Mouse (Mus musculus) adrenal gland, postnatal 4 days (tissue): Measurements from ENCODE around the gene Snai3. TPM values are rescaled to one million over a fixed set of nuclear protein-coding genes. Genes with fewer than 3 reads are reported as not detected.

Experiments used
- DNase-seq, 2 experiments: peaks; one replicate each; pipeline ENCODE4 v3.0.0; 2021 to 2022; ENCODE audit warnings: low spot score in 2 of 2, mixed read lengths in 2 of 2
- microRNA-seq: library from miRNA; unstranded; fragments of <30 nt; microRNA quantifications from one replicate; pipeline ENCODE4 v1.2.0, GENCODE M21; 2021
- total RNA-seq, 2 experiments: library from RNA; stranded (reverse); gene quantifications; 2 replicates each; pipeline ENCODE4 v1.2.3; 2021

Snai3 gene
- total RNA-seq, 2 experiments from 2014 or later = 0.42 to 0.56 TPM

GRCm38 (mm10) chr8:122431694-122432442 lies 28.7 kb downstream of the Snai3 start:
- DNase-seq = no peak

DNA sequence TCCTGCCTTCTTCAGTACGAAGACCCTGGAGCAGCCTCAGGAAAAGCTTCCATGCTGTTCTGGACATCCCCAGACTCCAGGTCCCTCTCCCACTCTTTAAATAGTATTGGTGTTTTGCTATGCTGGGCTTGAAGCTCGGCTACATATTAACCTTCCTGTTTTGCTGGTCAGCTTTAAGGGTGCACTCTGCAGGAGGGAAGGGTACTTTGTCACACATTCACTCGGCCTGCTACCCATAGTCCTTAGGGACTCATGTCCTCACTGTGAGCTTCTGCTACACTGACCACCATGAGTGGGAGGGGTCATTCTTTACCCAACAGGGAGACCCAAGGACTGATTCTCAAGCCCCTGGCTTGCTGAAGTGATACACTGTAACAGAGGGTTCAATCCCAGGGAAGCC lies 29.9 kb downstream of the Snai3 start:
- no peak for DNase-seq

GRCm38 (mm10) chr8:122430058-122430636 lies 30.4 kb downstream of the Snai3 start:
- no peak for DNase-seq

GRCm38 (mm10) chr8:122428163-122428562 lies 32.4 kb downstream of the Snai3 start:
- no peak for DNase-seq

- no peak for DNase-seq
Measured at GRCm38 (mm10) chr8:122427607-122428006, 32.9 kb downstream of the Snai3 start.

- no peak for DNase-seq
Measured at GRCm38 (mm10) chr8:122426145-122426544, 34.4 kb downstream of the Snai3 start.

- DNase-seq = no peak
Measured at GRCm38 (mm10) chr8:122423659-122424058, 36.9 kb downstream of the Snai3 start.

DNA sequence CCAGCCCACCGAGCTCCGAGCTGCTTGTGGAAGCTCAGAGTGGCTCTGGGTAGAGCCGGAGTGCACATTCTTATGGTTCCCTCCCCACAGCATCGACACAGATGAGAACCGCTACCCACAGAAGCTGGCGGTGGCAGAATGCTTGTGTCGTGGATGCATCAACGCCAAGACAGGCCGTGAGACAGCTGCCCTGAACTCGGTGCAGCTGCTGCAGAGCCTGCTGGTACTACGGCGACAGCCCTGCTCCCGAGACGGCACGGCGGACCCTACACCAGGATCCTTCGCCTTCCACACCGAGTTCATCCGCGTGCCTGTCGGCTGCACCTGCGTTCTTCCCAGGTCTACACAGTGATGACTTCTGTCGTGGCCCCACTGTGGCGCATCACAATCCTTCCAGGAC lies 37.3 kb downstream of the Snai3 start:
- no peak for DNase-seq

GRCm38 (mm10) chr8:122421376-122422070 lies 39.0 kb downstream of the Snai3 start, which contains the start of gene Il17c:
Gene Il17c (plus strand): TSS chr8:122422020.
- DNase-seq = no peak

DNA sequence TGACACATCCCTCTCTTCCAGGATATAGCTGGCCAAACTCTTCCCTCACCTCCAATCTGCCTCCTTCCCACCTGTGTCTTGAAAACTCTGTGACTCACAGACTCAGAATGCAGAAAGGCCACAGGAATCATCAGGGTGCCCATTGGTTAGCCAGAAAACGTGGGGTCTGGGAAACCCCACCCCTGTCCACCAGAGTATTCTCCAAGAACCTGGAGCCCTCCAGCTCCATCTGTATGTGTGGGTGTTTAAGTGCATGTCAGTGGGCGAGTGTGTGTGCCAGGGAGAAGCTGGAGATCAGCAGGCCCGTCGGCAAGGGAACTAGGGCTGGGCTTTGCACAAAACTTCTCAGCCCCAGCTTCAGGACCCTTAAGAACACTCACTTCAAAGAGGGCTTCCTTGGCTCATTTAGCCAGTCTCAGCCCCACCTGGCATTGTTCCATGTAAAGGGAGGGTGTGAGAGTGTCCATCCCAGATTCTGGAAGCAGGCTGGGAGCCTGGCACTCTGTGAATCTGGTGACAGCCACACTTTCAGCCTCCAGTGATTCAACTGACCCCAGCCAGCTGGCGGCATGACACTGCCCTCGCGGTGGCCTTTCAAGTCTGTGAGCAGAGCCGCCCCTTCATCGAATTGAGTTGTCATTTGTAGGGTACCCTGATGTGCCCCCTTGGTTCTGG lies 40.5 kb downstream of the Snai3 start:
- DNase-seq = no peak

- DNase-seq = no peak
Measured at GRCm38 (mm10) chr8:122415554-122415953, 45.0 kb downstream of the Snai3 start.

GRCm38 (mm10) chr8:122414311-122414710 lies 46.2 kb downstream of the Snai3 start:
- no peak for DNase-seq

GRCm38 (mm10) chr8:122407678-122408077 lies 52.9 kb downstream of the Snai3 start:
- DNase-seq = no peak

DNA sequence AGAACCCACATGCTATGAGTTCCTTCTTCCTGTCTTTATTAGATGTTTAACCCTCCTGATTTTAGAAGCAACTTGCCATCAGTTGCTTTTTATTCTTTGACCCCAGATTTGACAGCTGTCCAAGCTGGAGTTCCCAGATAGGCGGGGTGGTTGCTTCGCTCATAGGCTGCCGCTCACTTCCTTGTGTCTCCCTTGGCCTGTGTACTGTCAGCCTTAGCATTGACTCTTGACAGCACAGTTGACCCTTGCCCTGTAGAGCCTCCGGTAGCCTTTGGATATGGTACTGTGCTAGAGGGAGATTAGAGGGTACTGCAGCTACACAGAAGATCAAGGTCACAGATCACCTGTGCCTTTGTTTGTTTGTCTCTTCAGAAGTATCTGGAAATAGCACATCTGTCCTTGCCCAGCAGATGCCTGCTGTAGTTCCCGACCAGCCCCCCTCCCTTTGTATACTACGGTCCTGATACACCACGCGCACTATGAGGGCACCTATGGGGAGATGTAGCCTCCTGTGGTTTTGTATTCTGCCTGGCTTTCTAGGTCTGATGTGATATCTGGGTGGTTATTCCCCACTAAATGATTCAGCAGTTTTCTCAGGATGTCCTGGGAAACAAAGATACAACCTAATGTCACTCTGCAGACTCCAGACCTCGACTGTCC lies 55.3 kb downstream of the Snai3 start:
- DNase-seq = no peak

Small RNA genes within 50 kb of the gene (microRNA-seq; reads per million reads assigned to microRNA genes)
- gene Gm24366 = not detected

Other genes starting within 250 kb of the Snai3 start
- gene Zfpm1, start 178.6 kb downstream of the Snai3 start, total RNA-seq = 10 to 100 TPM; 32.9 to 42.5 TPM
- gene Trhr2, start 100.0 kb downstream of the Snai3 start, total RNA-seq = not detected
- 10 to 100 TPM; 48.9 to 52.0 TPM for gene Zc3h18, start 84.1 kb downstream of the Snai3 start, total RNA-seq
- gene Il17c, start 38.7 kb downstream of the Snai3 start, total RNA-seq = not detected
- 10 to 100 TPM; 49.9 to 76.7 TPM for gene Cyba, start 27.8 kb downstream of the Snai3 start, total RNA-seq
- 10 to 100 TPM in 1 of 2 experiments, 1 to 10 TPM in 1; 9.1 to 11.5 TPM for gene Mvd, start 17.3 kb downstream of the Snai3 start, total RNA-seq
- 10 to 100 TPM; 47.5 to 53.7 TPM for gene Rnf166, start 15.3 kb upstream of the Snai3 start, total RNA-seq
- gene Ctu2, start 15.4 kb upstream of the Snai3 start, total RNA-seq = 10 to 100 TPM; 27.7 to 37.0 TPM
- gene Piezo1, start 90.6 kb upstream of the Snai3 start, total RNA-seq = 10 to 100 TPM; 49.0 to 52.1 TPM
- gene Cdt1, start 107.3 kb upstream of the Snai3 start, total RNA-seq = 10 to 100 TPM; 33.2 to 36.6 TPM
- gene Aprt, start 116.2 kb upstream of the Snai3 start, total RNA-seq = 10 to 100 TPM; 93.4 to 98.6 TPM
- 10 to 100 TPM; 11.9 to 13.9 TPM for gene Galns, start 150.7 kb upstream of the Snai3 start, total RNA-seq
- 10 to 100 TPM; 51.5 to 51.8 TPM for gene Trappc2l, start 150.9 kb upstream of the Snai3 start, total RNA-seq
- gene Pabpn1l, start 162.0 kb upstream of the Snai3 start, total RNA-seq = not detected
- gene Cbfa2t3, start 238.4 kb upstream of the Snai3 start, total RNA-seq = 10 to 100 TPM; 11.3 to 12.0 TPM